Mouse (Mus musculus) thymus, adult 2 months (tissue): ENCODE results near the gene Eef1akmt1.

Experiments used
- CTCF ChIP-seq: fragments of 200-500 bp; IDR thresholded peaks from 2 replicates; pipeline ENCODE4 v1.5.1; 2012; ENCODE audit warnings: mild to moderate bottlenecking, control low read depth, low read length, moderate library complexity, borderline replicate concordance; ENCODE audit not compliant: control insufficient read depth, poor library complexity, insufficient read depth; ENCODE audit errors: extremely low read depth
- POLR2A ChIP-seq: fragments of 200-500 bp; IDR thresholded peaks from 2 replicates; pipeline ENCODE4 v1.6.1; 2012; ENCODE audit warnings: mild to moderate bottlenecking, low read length, control low read depth, moderate library complexity; ENCODE audit not compliant: control insufficient read depth, poor library complexity, insufficient read depth; ENCODE audit errors: extremely low read depth

- no peak for TF ChIP-seq CTCF
- no peak for TF ChIP-seq POLR2A
Observed at GRCm38 (mm10) chr14:57535646-57536045, 35.8 kb downstream of the Eef1akmt1 start.
